Comparison of ENCODE assay signal across 20 mouse cellular contexts in genomic region chr9:57564609-57565008, GRCm38 (mm10). TPM values are rescaled to one million over a fixed set of nuclear protein-coding genes. Genes with fewer than 3 reads are reported as not detected.
DNase-seq lines count a peak whose midpoint lies in the region; ATAC-seq and TF ChIP-seq lines count a peak whose summit lies in the region.
"Had no signal": no experiment of that assay in that cellular context is flagged by ENCODE, and none has a peak within 500 bp of the region (broad histone marks: within the 10 kb centered on the region; RNA-seq: fewer than 3 reads in every experiment).

No protein-coding gene starts in this region.

- WGBS in intestine, postnatal 0 days: 78% methylated on average over 6 of the region's 6 CpGs
- WGBS in intestine, embryonic 16.5 days: 90% methylated on average over 6 of the region's 6 CpGs
- 42% methylated on average over 6 of the region's 6 CpGs for WGBS in kidney, postnatal 0 days

- H3K9ac ChIP-seq in intestine, postnatal 0 days (ENCODE audit: low read depth, low read length): no peak overlapping the region
- H3K9ac ChIP-seq in intestine, embryonic 16.5 days (ENCODE audit: low read depth, low read length): no peak overlapping the region
- H3K9ac ChIP-seq in kidney, postnatal 0 days (ENCODE audit: low read depth, low read length): no peak overlapping the region
- H3K9ac ChIP-seq: embryonic facial prominence, embryonic 13.5 days; forebrain, embryonic 12.5 days; heart, embryonic 12.5 days; hindbrain, embryonic 14.5 days had no signal

- H3K27me3 ChIP-seq in intestine, postnatal 0 days (replicated peaks; ENCODE audit: control insufficient read depth, insufficient read depth, low read length): no peaks in the 10 kb centered on the region
- H3K27me3 ChIP-seq in intestine, embryonic 16.5 days (replicated peaks; ENCODE audit: control insufficient read depth, insufficient read depth, low read length): no peaks in the 10 kb centered on the region
- no peaks in the 10 kb centered on the region for H3K27me3 ChIP-seq in kidney, postnatal 0 days (ENCODE audit: insufficient read depth, low read length)
- H3K27me3 ChIP-seq: embryonic facial prominence, embryonic 13.5 days; forebrain, embryonic 12.5 days; heart, embryonic 12.5 days had no signal

- TF ChIP-seq CTCF in intestine, postnatal 0 days (IDR thresholded peaks at IDR 0.05; ENCODE audit: low read depth): no peak
- TF ChIP-seq CTCF in kidney, postnatal 0 days (IDR thresholded peaks at IDR 0.05; ENCODE audit: low read depth): no peak

- H3K36me3 ChIP-seq in intestine, postnatal 0 days (ENCODE audit: control insufficient read depth, insufficient read depth): peaks cover 18% of the 10 kb centered on the region
- 0 out of 2 replicates have a peak, but pooled peaks cover 4% of the 10 kb centered on the region for H3K36me3 ChIP-seq in intestine, embryonic 16.5 days (ENCODE audit: control insufficient read depth, insufficient read depth, low read length)
- 0 out of 2 replicates have a peak, but pooled peaks cover 11% of the 10 kb centered on the region for H3K36me3 ChIP-seq in kidney, postnatal 0 days (ENCODE audit: insufficient read depth, low read length)

- H3K27ac ChIP-seq in intestine, postnatal 0 days (ENCODE audit: low read depth, low read length): 0 out of 2 replicates have a peak overlapping the region, but pooled peaks have one; percentile 50
- no peak overlapping the region for H3K27ac ChIP-seq in intestine, embryonic 16.5 days (ENCODE audit: low read length)
- peak overlapping the region; percentile 70 for H3K27ac ChIP-seq in kidney, postnatal 0 days
- H3K27ac ChIP-seq: embryonic facial prominence, embryonic 13.5 days; forebrain, embryonic 12.5 days; hindbrain, embryonic 10.5 days; hindbrain, embryonic 14.5 days had no signal

- no peak overlapping the region for H3K4me2 ChIP-seq in intestine, postnatal 0 days (replicated peaks; ENCODE audit: low read depth)
- no peak overlapping the region for H3K4me2 ChIP-seq in intestine, embryonic 16.5 days (ENCODE audit: low read depth, low read length)
- no peak overlapping the region for H3K4me2 ChIP-seq in kidney, postnatal 0 days (ENCODE audit: low read length)
- H3K4me2 ChIP-seq: embryonic facial prominence, embryonic 13.5 days; forebrain, embryonic 12.5 days; heart, embryonic 12.5 days; hindbrain, embryonic 14.5 days had no signal

- H3K9me3 ChIP-seq in intestine, postnatal 0 days (ENCODE audit: control insufficient read depth): no peaks in the 10 kb centered on the region
- no peaks in the 10 kb centered on the region for H3K9me3 ChIP-seq in intestine, embryonic 16.5 days (ENCODE audit: control insufficient read depth, low read length)
- H3K9me3 ChIP-seq in kidney, postnatal 0 days (replicated peaks; ENCODE audit: low read length): no peaks in the 10 kb centered on the region
- H3K9me3 ChIP-seq: embryonic facial prominence, embryonic 13.5 days; forebrain, embryonic 12.5 days; heart, embryonic 12.5 days; hindbrain, embryonic 10.5 days had no signal

- H3K4me3 ChIP-seq in intestine, postnatal 0 days (ENCODE audit: low read depth, low read length): no peak overlapping the region
- H3K4me3 ChIP-seq in intestine, embryonic 16.5 days (ENCODE audit: low read length): no peak overlapping the region
- no peak overlapping the region for H3K4me3 ChIP-seq in kidney, postnatal 0 days (replicated peaks; ENCODE audit: low read depth, low read length)
- H3K4me3 ChIP-seq: embryonic facial prominence, embryonic 13.5 days; forebrain, embryonic 12.5 days; heart, embryonic 12.5 days; hindbrain, embryonic 10.5 days had no signal

- no peak for ATAC-seq in intestine, postnatal 0 days
- ATAC-seq in intestine, embryonic 16.5 days: no peak
- ATAC-seq in kidney, postnatal 0 days (replicated peaks; ENCODE audit: low FRiP score, low read depth): no peak
- ATAC-seq: forebrain, embryonic 16.5 days had no signal

- DNase-seq in kidney, adult 9 months: peak; percentile 88
- DNase-seq in kidney, adult 18-20 months: no peak
- peak; percentile 61 for DNase-seq in kidney, postnatal 0 days (ENCODE audit: low spot score)
- DNase-seq in urinary bladder, adult 2 months (ENCODE audit: low spot score): no peak
- no peak for DNase-seq in MN1 (ENCODE audit: low spot score)
- DNase-seq in ovary, adult 18-20 months (ENCODE audit: low spot score): no peak
- DNase-seq: adrenal gland, postnatal 10 days; cerebellum, adult 11-12 months; cerebellum, adult 9-11 months; cerebellum, postnatal 36 days; gastrocnemius, postnatal 25 days had no signal

- H3K4me1 ChIP-seq in intestine, postnatal 0 days (replicated peaks; ENCODE audit: control insufficient read depth, insufficient read depth, low read length): peaks cover 18% of the 10 kb centered on the region
- peaks cover 50% of the 10 kb centered on the region for H3K4me1 ChIP-seq in intestine, embryonic 16.5 days (ENCODE audit: control insufficient read depth, insufficient read depth, low read length)
- H3K4me1 ChIP-seq in kidney, postnatal 0 days (replicated peaks; ENCODE audit: insufficient read depth, low read length): peaks cover 37% of the 10 kb centered on the region

RNA-seq across cellular contexts. Expression of gene Scamp2, which starts 3.9 kb away (rescaled TPM):
- 90.2 and 92.3 TPM in 2 replicates for polyA plus RNA-seq in intestine, postnatal 0 days (2015; fragmentation: Nextera tagmentation; extraction: Ambion mirVana)
- 95.7 and 97.2 TPM in 2 replicates for polyA plus RNA-seq in intestine, embryonic 16.5 days (2015; fragmentation: Nextera tagmentation; extraction: Ambion mirVana)
- polyA plus RNA-seq in kidney, postnatal 0 days (2015; fragmentation: Nextera tagmentation; extraction: Ambion mirVana): 100 and 104 TPM in 2 replicates
- polyA plus RNA-seq in urinary bladder, adult 2 months (2012; rRNA removed): 60.9 and 62.9 TPM in 2 replicates

RNA-seq across cellular contexts. Expression of gene Mpi, which starts 12.0 kb away (rescaled TPM):
- 22.8 and 27.5 TPM in 2 replicates for polyA plus RNA-seq in intestine, postnatal 0 days (2015; fragmentation: Nextera tagmentation; extraction: Ambion mirVana)
- polyA plus RNA-seq in intestine, embryonic 16.5 days (2015; fragmentation: Nextera tagmentation; extraction: Ambion mirVana): 58.4 and 59.4 TPM in 2 replicates
- 34.5 and 35.9 TPM in 2 replicates for polyA plus RNA-seq in kidney, postnatal 0 days (2015; fragmentation: Nextera tagmentation; extraction: Ambion mirVana)
- polyA plus RNA-seq in urinary bladder, adult 2 months (2012; rRNA removed): 21.3 and 22.5 TPM in 2 replicates

RNA-seq across cellular contexts. Expression of gene Ulk3, which starts 24.6 kb away (rescaled TPM):
- polyA plus RNA-seq in intestine, postnatal 0 days (2015; fragmentation: Nextera tagmentation; extraction: Ambion mirVana): 8.3 and 10.3 TPM in 2 replicates
- polyA plus RNA-seq in intestine, embryonic 16.5 days (2015; fragmentation: Nextera tagmentation; extraction: Ambion mirVana): 18.0 and 19.0 TPM in 2 replicates
- polyA plus RNA-seq in kidney, postnatal 0 days (2015; fragmentation: Nextera tagmentation; extraction: Ambion mirVana): 8.0 and 8.4 TPM in 2 replicates
- 32.4 and 38.8 TPM in 2 replicates for polyA plus RNA-seq in urinary bladder, adult 2 months (2012; rRNA removed)

RNA-seq across cellular contexts. Expression of gene Fam219b, which starts 27.3 kb away (rescaled TPM):
- polyA plus RNA-seq in intestine, postnatal 0 days (2015; fragmentation: Nextera tagmentation; extraction: Ambion mirVana): 6.9 and 7.8 TPM in 2 replicates
- 13.6 and 13.7 TPM in 2 replicates for polyA plus RNA-seq in intestine, embryonic 16.5 days (2015; fragmentation: Nextera tagmentation; extraction: Ambion mirVana)
- polyA plus RNA-seq in kidney, postnatal 0 days (2015; fragmentation: Nextera tagmentation; extraction: Ambion mirVana): 13.6 and 15.1 TPM in 2 replicates
- polyA plus RNA-seq in urinary bladder, adult 2 months (2012; rRNA removed): 14.9 and 17.5 TPM in 2 replicates

RNA-seq across cellular contexts. Expression of gene Cplx3, which starts 41.5 kb away (rescaled TPM):
- polyA plus RNA-seq in intestine, postnatal 0 days (2015; fragmentation: Nextera tagmentation; extraction: Ambion mirVana): not detected in 2 replicates
- not detected in 2 replicates for polyA plus RNA-seq in intestine, embryonic 16.5 days (2015; fragmentation: Nextera tagmentation; extraction: Ambion mirVana)
- polyA plus RNA-seq in kidney, postnatal 0 days (2015; fragmentation: Nextera tagmentation; extraction: Ambion mirVana): 0.04 TPM in 1 of 2 replicates, not detected in the other
- polyA plus RNA-seq in urinary bladder, adult 2 months (2012; rRNA removed): not detected in 2 replicates
- polyA plus RNA-seq: embryonic facial prominence, embryonic 13.5 days; forebrain, embryonic 16.5 days; heart, embryonic 12.5 days; heart, embryonic 16.5 days; hindbrain, embryonic 14.5 days had no signal

Comparison
In these comparisons a context has a peak if more than half of its experiments do, and no peak if none do; other contexts are left out.
1. DNase-seq: peak in kidney, adult 9 months (single experiment) and kidney, postnatal 0 days (single experiment); none in kidney, adult 18-20 months (single experiment), urinary bladder, adult 2 months (single experiment), MN1 (single experiment) and ovary, adult 18-20 months (single experiment).